Mouse (Mus musculus): ENCODE measurements around the gene Cyth1.

Cyth1 gene

DNA sequence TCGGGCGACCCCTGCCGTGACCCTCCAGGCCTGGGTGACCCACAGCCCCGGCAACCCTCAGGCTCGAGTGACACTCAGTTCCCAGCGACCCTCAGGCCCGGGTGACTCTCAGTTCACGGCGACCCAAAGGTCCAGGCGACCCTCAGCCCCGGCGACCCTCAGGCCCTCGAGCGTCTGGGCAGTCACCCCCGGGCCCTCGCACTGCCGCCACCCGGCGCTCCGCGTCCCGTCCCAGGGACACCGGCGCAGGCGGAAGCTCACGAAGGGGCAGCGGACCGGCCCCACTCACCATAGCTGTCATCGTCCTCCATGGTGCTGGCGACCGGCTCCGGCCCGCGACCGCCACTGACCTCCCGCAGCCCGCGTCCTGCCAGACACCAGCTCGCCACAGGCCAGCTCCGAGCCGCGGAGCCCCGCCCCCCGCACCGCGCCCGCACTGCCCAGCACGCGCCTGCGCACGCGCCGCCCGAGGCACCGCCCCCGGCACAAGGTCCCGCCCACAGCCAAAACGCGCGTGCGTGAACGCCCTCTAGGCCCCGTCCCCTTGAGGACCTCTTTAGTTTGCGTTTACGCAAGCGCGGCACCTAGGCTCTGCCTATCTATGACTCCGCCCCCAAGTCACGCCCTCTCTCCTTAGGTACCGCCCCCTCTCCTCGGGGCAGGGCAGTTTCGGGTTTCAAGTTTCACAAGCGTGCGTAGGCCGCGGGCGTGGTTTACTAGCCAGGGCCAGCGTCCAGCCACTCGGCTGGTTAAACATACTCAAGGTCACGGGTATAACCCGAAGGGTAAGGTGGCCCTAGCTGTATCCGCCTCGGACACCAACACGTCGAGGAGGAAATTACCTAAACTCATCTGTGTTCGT lies at the start of gene Cyth1:
Cyth1 (minus strand) TSS at position 443 of the 862 bp plus-strand sequence.
- peak; percentile 98 to 99 for DNase-seq

GRCm38 (mm10) chr11:118297967-118298366 lies 49.6 kb upstream of the Cyth1 start:
- no peak for DNase-seq

DNA sequence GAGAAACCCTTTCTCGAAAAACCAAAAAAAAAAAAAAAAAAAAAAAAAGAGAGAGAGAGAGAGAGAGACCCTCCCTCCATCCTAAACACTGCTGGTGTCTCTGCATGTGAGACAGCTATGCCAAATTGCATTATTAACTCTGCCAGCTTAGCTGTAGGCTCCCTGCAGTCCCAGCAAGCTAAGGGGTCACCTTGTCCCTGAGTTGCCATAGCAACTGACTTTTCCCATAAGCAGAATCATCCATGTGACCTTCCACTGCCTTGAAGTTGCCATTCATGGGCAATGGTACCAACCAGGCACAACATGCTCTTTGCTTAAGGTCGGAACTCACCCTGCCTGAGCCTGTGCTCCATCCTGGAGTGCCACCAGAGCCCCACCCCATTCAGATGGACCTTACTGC lies 46.6 kb upstream of the Cyth1 start:
- DNase-seq = no peak

- no peak for DNase-seq
Measured at GRCm38 (mm10) chr11:118292671-118293070, 44.3 kb upstream of the Cyth1 start.

- DNase-seq = peak; percentile 100
Measured at GRCm38 (mm10) chr11:118289999-118290889, 41.9 kb upstream of the Cyth1 start, which contains the start of gene Usp36. Gene Usp36, minus strand, starts transcription at chr11:118290244.

DNA sequence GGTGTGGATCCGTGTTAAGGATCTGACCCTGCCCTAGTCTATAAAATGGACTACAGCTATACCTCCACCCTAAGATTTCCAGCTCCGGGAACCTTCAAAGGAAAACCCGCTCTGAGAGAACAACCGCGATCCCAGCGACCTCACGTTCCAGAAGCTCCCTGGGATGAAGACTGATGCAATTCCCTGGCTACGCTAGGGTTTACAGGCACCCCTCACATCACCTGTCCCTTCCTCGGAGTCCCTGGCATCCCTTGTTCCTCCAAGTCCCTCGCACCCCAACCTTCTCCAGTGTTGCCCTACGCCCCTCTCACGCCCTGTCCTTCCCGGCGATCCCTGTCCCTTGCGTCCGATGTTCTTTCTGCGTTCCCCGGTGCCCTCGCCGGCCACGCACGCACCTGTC lies 41.2 kb upstream of the Cyth1 start:
- no peak for DNase-seq

- DNase-seq = peak in 1 of 2 experiments; percentile 27
Measured at GRCm38 (mm10) chr11:118289037-118289511, 40.7 kb upstream of the Cyth1 start.

DNA sequence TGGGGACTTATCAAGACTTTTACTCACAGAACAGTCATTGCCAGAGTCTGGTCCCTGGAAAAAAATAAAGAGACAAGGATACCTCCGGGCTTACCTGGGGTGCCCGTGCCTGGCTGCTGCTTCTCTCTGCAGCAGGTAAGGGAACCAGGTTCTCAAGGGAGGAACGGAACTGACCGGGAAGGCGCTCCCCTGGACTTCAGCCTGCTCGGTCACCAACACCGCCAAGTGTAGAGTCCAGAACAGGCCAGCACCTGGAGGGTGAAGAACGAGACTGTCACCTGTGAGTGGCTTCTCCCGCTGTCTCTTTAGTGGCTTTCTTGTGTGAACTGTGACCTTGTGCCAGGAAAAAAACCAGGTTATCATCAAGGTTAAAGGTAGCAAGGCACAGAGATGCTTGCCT lies 39.2 kb upstream of the Cyth1 start:
- DNase-seq = no peak

DNA sequence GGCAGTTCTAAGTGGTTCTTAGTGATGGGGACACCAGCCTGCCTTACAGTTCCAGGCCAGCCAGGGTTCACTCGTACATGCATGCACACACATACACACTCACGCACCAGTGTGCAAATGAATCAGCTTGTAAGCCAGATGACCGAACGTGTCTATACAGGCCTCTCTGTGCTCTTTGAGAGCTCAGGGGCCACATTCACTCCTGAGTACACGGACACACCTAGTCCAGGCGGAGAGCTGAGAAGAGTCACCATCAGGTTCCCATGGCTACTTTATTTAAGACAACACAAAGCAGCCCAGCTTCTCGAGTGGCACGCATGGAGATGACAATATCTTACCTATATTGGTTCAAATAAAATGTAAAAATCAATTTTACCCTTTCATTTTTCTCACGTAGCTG lies 38.0 kb upstream of the Cyth1 start:
- DNase-seq = no peak

DNA sequence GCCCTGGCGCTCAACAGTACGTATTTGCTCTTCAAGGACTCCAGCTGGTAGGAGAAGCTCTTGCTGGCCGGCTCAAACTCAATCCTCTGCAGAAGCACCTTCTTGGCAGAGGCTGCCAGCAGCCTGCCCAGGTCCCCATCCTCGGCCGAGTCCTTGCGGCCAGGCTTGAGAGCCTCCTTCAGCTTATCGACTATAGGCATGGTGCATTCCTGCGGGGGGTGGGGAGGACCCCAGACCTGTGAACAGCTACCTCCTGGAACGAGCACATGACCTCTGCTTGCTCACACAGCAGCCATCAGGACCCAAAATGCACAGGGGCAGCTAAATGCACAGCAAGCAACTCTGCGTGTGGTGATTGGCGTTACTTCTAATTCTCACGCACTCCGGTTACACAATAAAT lies 37.4 kb upstream of the Cyth1 start:
- no peak for DNase-seq

DNA sequence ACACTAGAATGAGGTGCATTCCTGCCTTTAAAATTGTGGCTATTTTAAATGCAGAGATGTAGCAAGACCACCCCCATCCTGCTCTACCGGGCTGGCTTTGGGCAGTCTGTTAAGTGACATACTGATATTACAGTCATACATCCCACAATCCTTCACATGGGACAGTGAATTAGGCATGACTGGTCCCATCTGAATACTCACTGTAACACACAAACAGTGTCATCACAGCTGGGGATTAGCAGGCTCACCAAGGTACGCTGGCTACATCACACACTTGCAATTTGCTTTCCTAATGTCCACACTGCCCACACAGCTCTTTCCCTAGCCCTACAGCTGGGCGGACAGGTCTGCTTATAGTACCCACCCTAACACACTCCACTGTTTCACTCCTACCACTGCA lies 31.8 kb upstream of the Cyth1 start:
- no peak for DNase-seq

- no peak for DNase-seq
Measured at GRCm38 (mm10) chr11:118276328-118276727, 27.9 kb upstream of the Cyth1 start.

DNA sequence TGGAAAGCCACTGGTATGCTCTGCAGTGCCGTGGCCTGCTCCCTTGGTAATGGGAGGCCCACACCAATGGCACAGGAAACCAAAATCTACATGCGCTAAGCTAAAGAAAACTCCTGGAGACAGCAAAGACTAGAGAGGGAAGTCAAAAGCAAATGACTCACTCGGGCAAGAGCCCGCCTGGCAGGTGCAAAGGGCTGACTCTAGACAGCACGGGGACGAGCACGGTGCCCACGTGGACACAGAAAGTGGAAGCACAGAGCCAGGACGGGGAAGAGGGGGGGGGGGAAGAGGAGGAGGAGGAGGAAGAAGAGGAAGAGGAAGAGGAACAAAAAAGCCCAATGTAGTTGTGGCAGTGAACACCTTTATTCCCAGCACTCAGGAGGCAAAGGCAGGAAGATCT lies 26.7 kb upstream of the Cyth1 start:
- DNase-seq = no peak

DNA sequence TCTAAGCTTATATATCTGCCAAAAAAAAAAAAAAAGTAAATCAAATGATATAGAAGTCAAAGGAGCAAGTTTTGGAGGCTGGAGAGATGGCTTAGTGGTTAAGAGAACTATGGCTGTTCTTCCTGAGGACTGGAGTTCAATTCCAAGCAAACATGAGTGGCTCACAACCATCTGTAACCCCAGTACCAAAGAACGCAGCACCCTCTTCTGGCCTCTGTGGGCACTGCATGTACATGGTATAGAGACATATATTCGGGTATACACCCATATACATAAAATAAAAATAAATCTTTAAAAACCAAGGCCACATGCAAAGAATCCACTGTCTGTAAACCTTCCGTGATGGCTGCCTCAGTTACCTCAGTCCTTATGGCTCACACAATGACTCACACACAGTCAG lies 21.4 kb upstream of the Cyth1 start:
- DNase-seq = peak; percentile 48 to 50

GRCm38 (mm10) chr11:118266666-118267046 lies 18.3 kb upstream of the Cyth1 start:
- DNase-seq = no peak

DNA sequence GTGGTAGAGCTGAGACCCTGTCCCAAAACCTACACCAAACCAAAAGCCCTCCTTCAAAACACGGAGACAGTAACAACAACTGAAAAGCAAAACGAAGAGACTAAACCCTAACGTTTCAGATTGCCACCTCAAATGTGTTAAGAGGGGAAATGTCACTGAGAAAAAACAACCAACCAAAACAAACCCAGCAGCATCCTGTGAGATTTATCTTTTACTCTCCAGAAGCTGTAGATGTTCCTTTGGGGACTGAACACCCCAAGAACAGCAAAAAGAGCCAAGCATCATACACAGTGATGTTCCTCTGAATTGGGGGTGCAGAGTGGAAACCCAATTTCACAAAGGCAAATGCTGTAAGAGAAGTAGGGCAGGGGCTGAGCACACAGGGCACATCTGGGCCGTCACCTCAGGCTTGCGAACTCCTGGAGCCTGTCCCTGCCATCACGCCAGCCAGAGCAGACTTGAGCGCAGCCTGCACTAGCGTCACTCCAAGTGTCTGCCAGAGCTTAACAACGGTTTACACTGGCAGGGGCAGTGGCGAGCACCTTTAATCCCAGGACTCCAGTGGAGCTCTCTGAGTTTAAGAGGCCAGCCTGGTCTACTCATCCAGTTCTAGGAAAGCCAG lies 17.8 kb upstream of the Cyth1 start:
- DNase-seq = no peak

- DNase-seq = no peak
Measured at GRCm38 (mm10) chr11:118265621-118266020, 17.2 kb upstream of the Cyth1 start.

DNA sequence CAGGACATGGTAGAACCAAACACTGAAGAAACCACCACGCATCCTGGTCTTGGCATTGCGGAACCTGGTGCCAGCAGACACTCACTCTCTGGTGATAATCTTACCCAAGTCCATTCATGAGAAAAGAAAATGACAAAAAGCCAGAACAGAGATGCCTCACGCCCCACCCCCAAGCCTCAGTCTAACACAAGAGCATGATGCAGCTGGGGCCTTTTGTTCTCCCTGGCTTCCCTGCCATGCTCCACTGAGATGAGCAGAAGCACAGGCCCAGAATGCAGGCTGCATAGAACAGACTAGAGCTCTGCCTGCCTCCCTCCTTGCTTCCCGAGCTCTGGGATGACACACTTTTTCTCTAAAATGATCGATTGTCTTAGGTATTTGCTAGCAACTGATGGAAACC lies 14.8 kb upstream of the Cyth1 start:
- DNase-seq = no peak

- DNase-seq = no peak
Measured at GRCm38 (mm10) chr11:118260081-118260480, 11.7 kb upstream of the Cyth1 start.

- no peak for DNase-seq
Measured at GRCm38 (mm10) chr11:118259580-118259979, 11.2 kb upstream of the Cyth1 start.

DNA sequence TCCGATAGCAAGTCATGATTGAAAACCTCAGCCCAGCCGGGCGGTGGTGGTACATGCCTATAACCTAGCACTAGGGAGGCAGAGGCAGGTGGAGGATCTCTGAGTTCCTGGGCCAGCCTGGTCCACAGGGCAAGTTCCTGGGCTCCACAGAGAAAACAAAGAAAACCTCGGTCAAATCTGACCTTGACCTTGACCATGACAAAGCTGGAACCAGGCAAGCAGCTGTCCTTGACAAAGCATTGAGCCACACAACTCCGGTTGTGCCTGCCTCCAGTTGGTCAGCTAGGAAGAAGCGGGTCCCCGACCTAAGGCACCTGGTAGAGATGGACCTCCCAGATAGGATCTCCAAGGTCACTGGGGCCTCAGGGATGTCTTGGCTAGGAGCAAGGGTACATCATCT lies 8.0 kb upstream of the Cyth1 start:
- no peak for DNase-seq

DNA sequence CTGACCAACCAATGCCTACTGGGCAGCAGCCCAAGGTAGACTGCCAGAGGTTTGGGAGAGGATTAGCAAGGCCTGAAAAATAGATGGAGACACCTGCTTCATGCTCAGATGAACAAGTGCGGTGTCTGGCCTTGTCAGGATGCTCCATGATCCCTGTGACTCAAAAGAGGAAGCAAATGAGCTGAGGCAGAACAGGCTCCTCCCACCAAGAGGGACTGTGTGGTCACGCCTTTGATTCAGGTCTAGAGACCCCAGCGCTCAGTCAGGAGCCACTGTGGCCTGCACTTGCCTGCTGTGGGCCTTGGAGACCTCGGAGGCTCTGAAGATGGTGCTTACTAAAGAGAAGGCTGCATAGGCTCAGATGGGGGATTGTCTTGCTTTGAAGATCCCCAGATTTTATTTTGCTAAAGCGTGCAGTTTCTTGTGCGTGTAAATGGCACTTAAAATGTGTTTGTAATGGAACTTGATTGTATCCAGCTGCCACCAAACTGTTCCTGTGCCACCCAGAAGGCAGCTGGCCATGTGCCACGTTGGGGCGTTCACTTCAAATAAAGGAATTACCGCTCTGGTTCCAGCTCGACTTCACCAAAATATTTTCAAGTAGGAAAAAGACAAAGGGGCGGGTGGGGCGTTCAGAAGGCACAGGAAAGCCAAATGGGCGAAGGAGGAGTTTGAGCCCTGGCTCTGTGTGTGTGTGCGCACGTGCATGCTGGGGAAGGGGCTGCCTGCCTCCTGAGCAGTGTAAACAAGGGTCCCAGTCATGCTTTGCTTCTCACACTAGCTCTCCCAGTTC lies 6.0 kb upstream of the Cyth1 start:
- peak; percentile 93 for DNase-seq

Measured in cerebellum, postnatal 36 days (tissue).